ENCODE assay signal across 9 mouse cellular contexts in the genomic region with DNA sequence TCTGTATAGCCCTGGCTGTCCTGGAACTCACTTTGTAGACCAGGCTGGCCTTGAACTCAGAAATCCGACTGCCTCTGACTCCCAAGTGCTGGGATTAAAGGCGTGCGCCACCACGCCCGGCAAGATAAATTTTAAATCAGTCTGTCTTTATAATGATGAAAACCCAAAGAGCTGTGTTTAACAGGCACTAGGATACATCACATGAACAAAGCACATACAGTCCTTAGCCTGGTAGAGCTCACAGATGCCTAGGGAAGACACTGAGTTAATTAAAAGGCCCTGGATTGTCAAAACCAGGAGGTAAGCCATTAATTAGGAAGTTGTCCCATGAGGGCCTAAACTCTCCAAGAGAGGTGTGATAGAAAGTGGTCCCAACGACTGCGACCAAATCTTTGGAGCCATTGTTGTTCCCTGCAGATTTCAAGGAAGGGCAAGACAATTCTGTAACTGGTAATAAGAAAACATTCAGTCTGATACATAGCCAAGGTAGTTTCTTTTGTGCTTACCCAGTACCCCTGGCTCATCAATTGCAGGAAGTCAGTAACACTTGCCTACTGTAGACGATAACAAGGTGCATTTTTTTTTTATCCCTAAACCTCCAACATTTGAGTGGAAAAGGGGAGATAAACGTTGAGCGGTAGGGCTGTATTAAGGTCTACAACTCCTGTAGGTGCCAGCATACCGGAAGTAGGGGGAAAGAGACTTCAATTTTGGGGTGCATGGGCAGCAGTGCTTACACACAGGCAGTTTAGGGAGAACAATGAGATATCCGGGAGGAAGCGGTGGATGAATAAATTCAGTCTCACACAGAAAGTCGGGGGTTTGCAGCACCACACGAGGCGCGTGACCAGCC. TPM values are rescaled to one million over a fixed set of nuclear protein-coding genes. Genes with fewer than 3 reads are reported as not detected.
DNase-seq lines count a peak whose midpoint lies in the region; ATAC-seq and TF ChIP-seq lines count a peak whose summit lies in the region.
"Had no signal": no experiment of that assay in that cellular context is flagged by ENCODE, and none has a peak within 500 bp of the region (broad histone marks: within the 10 kb centered on the region; RNA-seq: fewer than 3 reads in every experiment).

No protein-coding gene starts in this region.

- DNase-seq in heart, adult 11 months: peak; percentile 86
- DNase-seq in heart, postnatal 4 days: no peak
- no peak for DNase-seq in limb, embryonic 14.5 days (ENCODE audit: low spot score)
- DNase-seq in layer of hippocampus, adult 18-20 months (ENCODE audit: low spot score in 2 of 2): no peak
- no peak for DNase-seq in urinary bladder, postnatal 10 days (ENCODE audit: low spot score)

- 38% methylated on average over 17 of the region's 17 CpGs for WGBS in limb, embryonic 14.5 days
- WGBS in stomach, embryonic 15.5 days: 39% methylated on average over 17 of the region's 17 CpGs

- H3K4me3 ChIP-seq in erythroblast, embryonic 14.5 days (replicated peaks): peak overlapping the region; percentile 97
- peak overlapping the region; percentile 97 for H3K4me3 ChIP-seq in limb, embryonic 14.5 days (replicated peaks; ENCODE audit: low read length)
- H3K4me3 ChIP-seq in stomach, embryonic 15.5 days (replicated peaks): peak overlapping the region; percentile 85

- no peak for TF ChIP-seq POLR2A in limb, embryonic 14.5 days (IDR thresholded peaks at IDR 0.05; ENCODE audit: borderline replicate concordance, extremely low read depth, insufficient read depth, insufficient read length)

- peak overlapping the region; percentile 98 for H3K27ac ChIP-seq in limb, embryonic 14.5 days (replicated peaks; ENCODE audit: low read depth, low read length)
- peak overlapping the region; percentile 87 for H3K27ac ChIP-seq in stomach, embryonic 15.5 days

- H3K9me3 ChIP-seq in erythroblast, embryonic 14.5 days (ENCODE audit: control insufficient read depth, low read length): no peaks in the 10 kb centered on the region
- no peaks in the 10 kb centered on the region for H3K9me3 ChIP-seq in limb, embryonic 14.5 days (ENCODE audit: control insufficient read depth, low read length)
- H3K9me3 ChIP-seq in stomach, embryonic 15.5 days: no peaks in the 10 kb centered on the region

- H3K4me1 ChIP-seq in erythroblast, embryonic 14.5 days (ENCODE audit: control insufficient read depth): peaks cover 28% of the 10 kb centered on the region
- peaks cover 20% of the 10 kb centered on the region for H3K4me1 ChIP-seq in limb, embryonic 14.5 days (ENCODE audit: control insufficient read depth, insufficient read depth, low read length)
- peaks cover 12% of the 10 kb centered on the region; the same call in 1 of the 2 replicates for H3K4me1 ChIP-seq in stomach, embryonic 15.5 days

- ATAC-seq in CD4-positive, CD25-positive, alpha-beta regulatory T cell, adult 4 months: peak; percentile 66
- ATAC-seq in limb, embryonic 14.5 days (ENCODE audit: low FRiP score, low read depth): no peak; the same call in 1 of the 2 replicates
- ATAC-seq in stomach, embryonic 15.5 days (ENCODE audit: insufficient read depth, low FRiP score, low read depth): no peak

- peak overlapping the region; percentile 80 for H3K4me2 ChIP-seq in limb, embryonic 14.5 days (replicated peaks; ENCODE audit: low read depth, low read length, severe bottlenecking)
- peak overlapping the region; percentile 60 for H3K4me2 ChIP-seq in stomach, embryonic 15.5 days

- peak overlapping the region; percentile 100 for H3K9ac ChIP-seq in limb, embryonic 14.5 days (ENCODE audit: low read depth, low read length, severe bottlenecking)
- H3K9ac ChIP-seq in stomach, embryonic 15.5 days: peak overlapping the region; percentile 47; the same call in 1 of the 2 replicates

- no peaks in the 10 kb centered on the region for H3K27me3 ChIP-seq in erythroblast, embryonic 14.5 days (ENCODE audit: control insufficient read depth)
- H3K27me3 ChIP-seq in limb, embryonic 14.5 days (ENCODE audit: control insufficient read depth, insufficient read depth, low read length): no peaks in the 10 kb centered on the region
- H3K27me3 ChIP-seq in stomach, embryonic 15.5 days (replicated peaks): no peaks in the 10 kb centered on the region
- H3K27me3 ChIP-seq: Patski had no signal

- peaks cover 13% of the 10 kb centered on the region for H3K36me3 ChIP-seq in erythroblast, embryonic 14.5 days (ENCODE audit: control insufficient read depth)
- H3K36me3 ChIP-seq in limb, embryonic 14.5 days (ENCODE audit: control insufficient read depth, insufficient read depth, low read length): no peaks in the 10 kb centered on the region
- no peaks in the 10 kb centered on the region for H3K36me3 ChIP-seq in stomach, embryonic 15.5 days

RNA-seq across cellular contexts. Expression of a gene that starts 0.6 kb away (rescaled TPM):
- 100 to 1,000 TPM; 156 to 159 TPM for total RNA-seq in heart, postnatal 4 days (2021)
- polyA plus RNA-seq in CD4-positive, CD25-positive, alpha-beta regulatory T cell, adult 4 months (2017; shearing (Covaris generic)): 10 to 100 TPM; 66.0 to 67.0 TPM
- 0.51 and 0.59 TPM in 2 replicates for polyA plus RNA-seq in erythroblast, embryonic 14.5 days (2012)
- 64.3 and 76.1 TPM in 2 replicates for polyA plus RNA-seq in limb, embryonic 14.5 days (2012; rRNA removed)
- 57.5 and 64.9 TPM in 2 replicates for polyA plus RNA-seq in limb, embryonic 14.5 days (2014; fragmentation: Nextera tagmentation; extraction: Ambion mirVana)
- polyA plus RNA-seq in stomach, embryonic 15.5 days (2015; fragmentation: Nextera tagmentation; extraction: Ambion mirVana): 39.3 and 41.7 TPM in 2 replicates
- total RNA-seq in layer of hippocampus, adult 18-20 months (2021): 100 to 1,000 TPM; 195 to 211 TPM

Comparison
In these comparisons a context has a peak if more than half of its experiments do, and no peak if none do; other contexts are left out.
1. RNA of a gene that starts 0.6 kb away (polyA plus RNA-seq): 66.0 to 67.0 TPM in CD4-positive, CD25-positive, alpha-beta regulatory T cell, adult 4 months, 57.5 to 76.1 TPM in limb, embryonic 14.5 days and 39.3 to 41.7 TPM in stomach, embryonic 15.5 days; 0.51 to 0.59 TPM in erythroblast, embryonic 14.5 days; every median in the first group is over 10 times any median in the second.
2. Peak in every context shown above with its lines, with median percentiles within 50 percentile points of each other: H3K4me3 ChIP-seq.